Mouse (Mus musculus): Measurements from ENCODE around the gene Phlpp2.

- TF ChIP-seq POLR2A (IDR thresholded peaks at IDR 0.05; ENCODE audit: low read depth, low read length) (no peak), CTCF (conservative IDR thresholded peaks at IDR 0.05; ENCODE audit: insufficient read depth, insufficient read length, low read depth, low read length) (no peak)
Measured at GRCm38 (mm10) chr8:109979339-109979738, 111.0 kb downstream of the Phlpp2 start.

All from kidney, adult 2 months (tissue).